Mouse (Mus musculus) heart, embryonic 15.5 days (tissue): ENCODE data around the gene Atp4b. TPM values are rescaled to one million over a fixed set of nuclear protein-coding genes. Genes with fewer than 3 reads are reported as not detected.

ENCODE experiments used
- ATAC-seq: fragments of 200-750 bp; cut with Nextera tagmentation; replicated peaks from 2 replicates; pipeline ENCODE4 v1.8.0; 2017; ENCODE audit warnings: low read depth, moderate TSS enrichment; ENCODE audit not compliant: insufficient number of reproducible peaks, insufficient read depth, low FRiP score
- H3K27ac ChIP-seq: fragments of 300-500 bp; sonication (generic); 2 replicates; pipeline ENCODE4 v1.5.1; 2015; ENCODE audit warnings: mild to moderate bottlenecking, inconsistent platforms
- H3K27me3 ChIP-seq: fragments of 300-500 bp; sonication (generic); 2 replicates; pipeline ENCODE4 v1.6.1; 2015; ENCODE audit warnings: inconsistent platforms
- H3K36me3 ChIP-seq: fragments of 300-500 bp; sonication (generic); 2 replicates; pipeline ENCODE4 v1.6.1; 2015; ENCODE audit warnings: mild to moderate bottlenecking, inconsistent platforms
- H3K4me1 ChIP-seq: fragments of 300-500 bp; sonication (generic); replicated peaks from 2 replicates; pipeline ENCODE4 v1.6.1; 2015; ENCODE audit warnings: inconsistent platforms
- H3K4me2 ChIP-seq: fragments of 300-500 bp; sonication (generic); 2 replicates; pipeline ENCODE4 v1.6.1; 2015; ENCODE audit warnings: inconsistent platforms, mild to moderate bottlenecking, moderate library complexity
- H3K4me3 ChIP-seq: fragments of 300-500 bp; sonication (generic); 2 replicates; pipeline ENCODE4 v1.5.1; 2015; ENCODE audit warnings: mild to moderate bottlenecking, inconsistent platforms
- H3K9ac ChIP-seq: fragments of 300-500 bp; sonication (generic); 2 replicates; pipeline ENCODE4 v1.6.1; 2015; ENCODE audit warnings: mild to moderate bottlenecking, inconsistent platforms
- H3K9me3 ChIP-seq: fragments of 300-500 bp; sonication (generic); replicated peaks from 2 replicates; pipeline ENCODE4 v1.6.1; 2016; ENCODE audit warnings: inconsistent platforms
- WGBS: fragments of 180-500 bp; shearing (Covaris S2); methylation state at CpG from one replicate; pipeline ENCODE4 v1.1.7; 2015; ENCODE audit warnings: mixed read lengths; 5-methylcytosine and 5-hydroxymethylcytosine counted together
- polyA plus RNA-seq: library from polyadenylated mRNA; unstranded; fragments of >200 nt; fragmentation: Nextera tagmentation; extraction: Ambion mirVana; gene quantifications from 2 replicates; pipeline ENCODE4 v1.2.1, GENCODE M21; 2015

Atp4b gene
- not detected in 2 replicates for polyA plus RNA-seq

- no peak within 1 kb of the TSS for H3K27ac ChIP-seq
- H3K4me3 ChIP-seq = no peak within 1 kb of the TSS
- no peaks in the 10 kb centered on the region for H3K36me3 ChIP-seq
- no peak for ATAC-seq
- H3K9ac ChIP-seq = no peak within 1 kb of the TSS
- H3K9me3 ChIP-seq = no peaks in the 10 kb centered on the region
- no peaks in the 10 kb centered on the region for H3K4me1 ChIP-seq
- H3K4me2 ChIP-seq = no peak within 1 kb of the TSS
- H3K27me3 ChIP-seq = no peaks in the 10 kb centered on the region
- 65% methylated on average over 5 of the region's 5 CpGs for WGBS
Observed at GRCm38 (mm10) chr8:13396725-13397124, at the start of gene Atp4b. TSS of gene Atp4b (minus strand) at chr8:13396825.

- H3K4me1 ChIP-seq = no peaks in the 10 kb centered on the region
- H3K36me3 ChIP-seq = no peaks in the 10 kb centered on the region
- no peak for ATAC-seq
- H3K27ac ChIP-seq = no peak overlapping the region
- 86% methylated on average over 2 of the region's 2 CpGs for WGBS
- H3K9ac ChIP-seq = no peak overlapping the region
- H3K9me3 ChIP-seq = no peaks in the 10 kb centered on the region
- no peak overlapping the region for H3K4me2 ChIP-seq
- peaks cover 7% of the 10 kb centered on the region for H3K27me3 ChIP-seq
- H3K4me3 ChIP-seq = no peak overlapping the region
Observed at GRCm38 (mm10) chr8:13442152-13442551, 45.5 kb upstream of the Atp4b start.

- H3K4me2 ChIP-seq = no peak overlapping the region
- H3K27ac ChIP-seq = no peak overlapping the region
- H3K4me3 ChIP-seq = no peak overlapping the region
- peaks cover 44% of the 10 kb centered on the region for H3K27me3 ChIP-seq
- H3K9ac ChIP-seq = no peak overlapping the region
- no peaks in the 10 kb centered on the region; the same call in 1 of the 2 replicates for H3K4me1 ChIP-seq
- ATAC-seq = no peak
- no peaks in the 10 kb centered on the region for H3K36me3 ChIP-seq
- 63% methylated on average over 2 of the region's 2 CpGs for WGBS
- no peaks in the 10 kb centered on the region for H3K9me3 ChIP-seq
Observed at GRCm38 (mm10) chr8:13437531-13437930, 40.9 kb upstream of the Atp4b start.

- H3K27ac ChIP-seq = no peak overlapping the region
- peak overlapping the region; percentile 20; the same call in 1 of the 2 replicates for H3K4me2 ChIP-seq
- no peak overlapping the region for H3K9ac ChIP-seq
- ATAC-seq = no peak
- no peaks in the 10 kb centered on the region for H3K9me3 ChIP-seq
- 8% methylated on average over 8 of the region's 8 CpGs for WGBS
- H3K27me3 ChIP-seq = peaks cover 44% of the 10 kb centered on the region
- H3K4me1 ChIP-seq = no peaks in the 10 kb centered on the region; the same call in 1 of the 2 replicates
- peak overlapping the region; percentile 11; the same call in 1 of the 2 replicates for H3K4me3 ChIP-seq
- no peaks in the 10 kb centered on the region for H3K36me3 ChIP-seq
Observed at GRCm38 (mm10) chr8:13436052-13436451, 39.4 kb upstream of the Atp4b start.

GRCm38 (mm10) chr8:13434889-13435288 is 38.3 kb upstream of the Atp4b start, which contains the start of gene Tmem255b:
TSS of gene Tmem255b (plus strand) at chr8:13435189.
- no peak for ATAC-seq
- no peaks in the 10 kb centered on the region for H3K36me3 ChIP-seq
- H3K9ac ChIP-seq = no peak within 1 kb of the TSS
- no peaks in the 10 kb centered on the region for H3K9me3 ChIP-seq
- H3K4me2 ChIP-seq = peak within 1 kb of the TSS; percentile 20; the same call in 1 of the 2 replicates
- peaks cover 44% of the 10 kb centered on the region for H3K27me3 ChIP-seq
- peak within 1 kb of the TSS; percentile 11; the same call in 1 of the 2 replicates for H3K4me3 ChIP-seq
- no peaks in the 10 kb centered on the region; the same call in 1 of the 2 replicates for H3K4me1 ChIP-seq
- H3K27ac ChIP-seq = no peak within 1 kb of the TSS
- WGBS = 29% methylated on average over 10 of the region's 10 CpGs

- H3K9ac ChIP-seq = no peak overlapping the region
- WGBS = 63% methylated on average over 5 of the region's 5 CpGs
- no peak for ATAC-seq
- H3K4me1 ChIP-seq = no peaks in the 10 kb centered on the region; the same call in 1 of the 2 replicates
- no peak overlapping the region for H3K27ac ChIP-seq
- H3K36me3 ChIP-seq = no peaks in the 10 kb centered on the region
- H3K9me3 ChIP-seq = no peaks in the 10 kb centered on the region
- peaks cover 44% of the 10 kb centered on the region for H3K27me3 ChIP-seq
- H3K4me2 ChIP-seq = no peak overlapping the region
- no peak overlapping the region for H3K4me3 ChIP-seq
Observed at GRCm38 (mm10) chr8:13433130-13433529, 36.5 kb upstream of the Atp4b start.

GRCm38 (mm10) chr8:13430866-13431265 is 34.2 kb upstream of the Atp4b start:
- ATAC-seq = no peak
- H3K4me2 ChIP-seq = no peak overlapping the region
- H3K9ac ChIP-seq = no peak overlapping the region
- H3K27ac ChIP-seq = no peak overlapping the region
- H3K9me3 ChIP-seq = no peaks in the 10 kb centered on the region
- H3K4me1 ChIP-seq = no peaks in the 10 kb centered on the region; the same call in 1 of the 2 replicates
- H3K4me3 ChIP-seq = no peak overlapping the region
- H3K27me3 ChIP-seq = peaks cover 24% of the 10 kb centered on the region
- H3K36me3 ChIP-seq = no peaks in the 10 kb centered on the region

- Histone ChIP-seq H3K27me3 (peaks cover 19% of the 10 kb centered on the region), H3K36me3 (no peaks in the 10 kb centered on the region), H3K4me3 (no peak overlapping the region), H3K27ac (no peak overlapping the region), H3K4me2 (no peak overlapping the region), H3K9ac (no peak overlapping the region), H3K9me3 (no peaks in the 10 kb centered on the region), H3K4me1 (no peaks in the 10 kb centered on the region)
- WGBS = 71% methylated on average over 7 of the region's 7 CpGs
- ATAC-seq = no peak
Observed at GRCm38 (mm10) chr8:13430412-13430811, 33.8 kb upstream of the Atp4b start.

GRCm38 (mm10) chr8:13428156-13428555 is 31.5 kb upstream of the Atp4b start:
- no peak overlapping the region for H3K27ac ChIP-seq
- 66% methylated on average over 9 of the region's 9 CpGs for WGBS
- ATAC-seq = no peak
- H3K4me3 ChIP-seq = no peak overlapping the region
- H3K27me3 ChIP-seq = no peaks in the 10 kb centered on the region
- H3K9me3 ChIP-seq = no peaks in the 10 kb centered on the region
- H3K36me3 ChIP-seq = no peaks in the 10 kb centered on the region
- H3K9ac ChIP-seq = no peak overlapping the region
- H3K4me2 ChIP-seq = no peak overlapping the region
- no peaks in the 10 kb centered on the region for H3K4me1 ChIP-seq

- no peak for ATAC-seq
- Histone ChIP-seq H3K9ac (no peak overlapping the region), H3K27me3 (no peaks in the 10 kb centered on the region), H3K4me3 (no peak overlapping the region), H3K36me3 (no peaks in the 10 kb centered on the region), H3K27ac (no peak overlapping the region), H3K4me2 (no peak overlapping the region), H3K9me3 (no peaks in the 10 kb centered on the region), H3K4me1 (no peaks in the 10 kb centered on the region)
- 53% methylated on average over 6 of the region's 6 CpGs for WGBS
Observed at GRCm38 (mm10) chr8:13427351-13427750, 30.7 kb upstream of the Atp4b start.

GRCm38 (mm10) chr8:13420970-13421369 is 24.3 kb upstream of the Atp4b start:
- no peak overlapping the region for H3K27ac ChIP-seq
- H3K27me3 ChIP-seq = no peaks in the 10 kb centered on the region
- ATAC-seq = no peak
- no peaks in the 10 kb centered on the region for H3K9me3 ChIP-seq
- H3K9ac ChIP-seq = no peak overlapping the region
- WGBS = 91% methylated on average over 6 of the region's 6 CpGs
- no peaks in the 10 kb centered on the region for H3K4me1 ChIP-seq
- H3K36me3 ChIP-seq = no peaks in the 10 kb centered on the region
- H3K4me3 ChIP-seq = no peak overlapping the region
- H3K4me2 ChIP-seq = no peak overlapping the region

- no peak overlapping the region for H3K4me3 ChIP-seq
- no peak overlapping the region for H3K27ac ChIP-seq
- ATAC-seq = no peak
- H3K9me3 ChIP-seq = no peaks in the 10 kb centered on the region
- WGBS = 57% methylated on average over 2 of the region's 2 CpGs
- 0 out of 2 replicates have a peak, but pooled peaks cover 6% of the 10 kb centered on the region for H3K27me3 ChIP-seq
- H3K4me2 ChIP-seq = no peak overlapping the region
- H3K9ac ChIP-seq = no peak overlapping the region
- H3K36me3 ChIP-seq = no peaks in the 10 kb centered on the region
- H3K4me1 ChIP-seq = no peaks in the 10 kb centered on the region
Observed at GRCm38 (mm10) chr8:13419111-13419639, 22.6 kb upstream of the Atp4b start.
